Mouse (Mus musculus): ENCODE results near the gene Luzp2. TPM values are rescaled to one million over a fixed set of nuclear protein-coding genes. Genes with fewer than 3 reads are reported as not detected.

Luzp2 gene
- polyA plus RNA-seq, 1 experiment = 0.30 TPM

DNA sequence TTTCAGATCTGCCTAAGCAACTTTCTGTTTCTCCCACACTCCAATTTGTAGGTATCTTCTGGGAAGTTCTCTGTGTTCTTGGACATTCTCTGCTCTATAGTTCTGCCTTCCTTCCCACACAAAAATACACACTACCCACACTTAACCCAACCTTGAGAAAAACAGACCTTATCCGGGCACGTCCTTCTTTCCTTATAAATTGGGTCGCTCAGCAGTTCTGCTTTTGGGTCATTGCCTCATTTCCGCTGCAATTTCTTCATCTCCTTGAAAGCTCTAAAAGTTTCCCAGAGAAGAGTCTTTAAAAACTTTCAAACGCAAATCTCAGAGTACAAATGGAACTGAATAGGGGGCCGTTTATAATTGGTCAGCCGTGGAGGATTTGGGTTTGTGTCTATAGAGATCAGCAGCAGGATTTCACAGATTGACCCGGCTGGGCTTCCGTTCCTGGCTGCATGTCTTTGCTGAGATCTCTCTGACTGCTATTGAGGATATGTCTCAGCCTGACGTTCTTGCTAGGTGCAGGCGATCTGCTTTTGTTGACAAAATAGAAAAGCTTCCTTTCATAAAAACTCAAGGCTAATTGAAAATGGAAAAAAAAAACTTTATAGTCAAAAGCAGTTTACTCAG is 26.0 kb downstream of the Luzp2 start:
- Histone ChIP-seq H3K4me1 (ENCODE audit: control insufficient read depth, insufficient read depth, low read length) (no peaks in the 10 kb centered on the region), H3K27ac (ENCODE audit: insufficient read depth, low read length) (no peak overlapping the region), H3K4me3 (ENCODE audit: insufficient read depth, low read length) (no peak overlapping the region)
- TF ChIP-seq POLR2A (IDR thresholded peaks at IDR 0.05; ENCODE audit: low read depth, low read length) (no peak), CTCF (IDR thresholded peaks at IDR 0.05; ENCODE audit: borderline replicate concordance, insufficient read depth, low read length) (no peak)

DNA sequence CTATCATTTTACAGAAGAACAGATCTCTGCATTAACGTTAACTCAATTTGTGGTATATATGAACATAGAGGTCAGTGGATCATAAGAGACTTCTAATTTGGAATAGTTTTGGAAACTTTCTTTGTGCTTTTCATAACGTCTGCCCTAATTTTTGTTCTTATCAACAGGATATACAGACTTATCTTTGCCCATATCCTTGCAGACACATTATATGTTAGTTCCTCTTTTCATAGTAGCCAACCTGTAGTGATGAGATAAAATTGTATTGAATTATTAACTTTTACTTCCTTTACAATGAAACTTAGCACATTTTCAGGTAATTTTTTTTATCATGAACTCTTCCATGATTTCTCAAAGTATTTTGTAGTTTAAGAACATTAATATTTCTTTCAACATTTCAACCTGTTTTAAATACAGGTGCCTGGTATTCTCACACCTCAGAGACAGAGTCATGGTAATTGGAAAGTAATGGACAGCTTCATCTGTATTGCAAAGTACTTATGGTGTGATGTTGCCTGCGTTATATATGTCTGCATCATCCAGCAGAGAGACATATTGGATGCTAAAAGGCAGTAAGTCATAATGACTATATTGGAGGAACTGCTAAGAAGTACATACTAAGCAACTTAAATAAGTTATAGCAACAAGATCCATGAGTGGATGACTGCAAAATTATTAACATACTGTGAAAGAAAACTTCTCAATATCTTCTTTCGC is 43.8 kb downstream of the Luzp2 start:
- Histone ChIP-seq H3K4me1 (ENCODE audit: control insufficient read depth, insufficient read depth, low read length) (no peaks in the 10 kb centered on the region), H3K27ac (ENCODE audit: insufficient read depth, low read length) (no peak overlapping the region), H3K4me3 (ENCODE audit: insufficient read depth, low read length) (no peak overlapping the region)
- TF ChIP-seq POLR2A (IDR thresholded peaks at IDR 0.05; ENCODE audit: low read depth, low read length) = no peak
- TF ChIP-seq CTCF (IDR thresholded peaks at IDR 0.05; ENCODE audit: borderline replicate concordance, insufficient read depth, low read length) = no peak

DNA sequence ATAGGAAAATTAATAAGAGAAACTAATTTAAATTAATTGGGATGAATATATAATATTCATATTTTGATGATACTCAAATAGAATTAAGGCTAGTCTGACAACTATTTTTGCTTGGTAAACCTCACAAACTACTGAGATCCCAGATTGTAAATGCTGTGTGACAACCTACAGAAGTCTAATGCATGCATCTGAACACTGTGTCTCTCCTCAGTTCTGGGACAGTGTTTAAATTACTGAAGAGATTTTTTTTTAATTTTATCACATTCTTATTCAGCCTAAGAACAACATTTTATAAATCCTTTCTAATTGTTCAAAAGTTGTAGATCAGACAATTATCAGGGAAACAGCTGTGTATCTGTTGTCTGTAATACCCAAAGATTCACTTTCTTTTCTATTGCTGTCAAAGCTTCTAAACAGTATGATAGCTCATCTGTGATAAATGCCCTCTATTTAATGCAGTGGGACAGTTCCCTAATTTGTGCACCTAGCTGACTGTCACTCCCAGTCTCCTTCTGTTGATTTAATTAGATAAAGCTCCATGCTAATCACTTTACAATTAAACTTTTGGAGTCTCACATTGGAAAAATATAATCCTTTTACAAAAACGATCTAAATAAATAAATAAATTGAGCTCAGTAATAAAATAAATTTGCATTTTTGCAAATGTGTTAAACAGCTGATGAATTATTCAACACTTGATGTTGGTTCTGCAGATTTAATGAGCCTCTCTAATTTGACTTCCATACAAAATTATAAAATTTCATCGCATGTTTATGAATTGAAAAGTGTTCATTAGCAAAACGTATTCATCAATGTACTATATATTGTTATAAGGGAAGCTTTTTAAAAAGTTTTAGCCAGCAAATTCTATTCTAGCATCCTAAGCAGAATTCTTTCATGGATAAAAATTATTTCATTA is 58.7 kb downstream of the Luzp2 start:
- H3K4me3 ChIP-seq (ENCODE audit: insufficient read depth, low read length) = no peak overlapping the region
- H3K4me1 ChIP-seq (ENCODE audit: control insufficient read depth, insufficient read depth, low read length) = no peaks in the 10 kb centered on the region
- H3K27ac ChIP-seq (ENCODE audit: insufficient read depth, low read length) = no peak overlapping the region
- TF ChIP-seq CTCF (IDR thresholded peaks at IDR 0.05; ENCODE audit: borderline replicate concordance, insufficient read depth, low read length) (no peak), POLR2A (IDR thresholded peaks at IDR 0.05; ENCODE audit: low read depth, low read length) (no peak)

DNA sequence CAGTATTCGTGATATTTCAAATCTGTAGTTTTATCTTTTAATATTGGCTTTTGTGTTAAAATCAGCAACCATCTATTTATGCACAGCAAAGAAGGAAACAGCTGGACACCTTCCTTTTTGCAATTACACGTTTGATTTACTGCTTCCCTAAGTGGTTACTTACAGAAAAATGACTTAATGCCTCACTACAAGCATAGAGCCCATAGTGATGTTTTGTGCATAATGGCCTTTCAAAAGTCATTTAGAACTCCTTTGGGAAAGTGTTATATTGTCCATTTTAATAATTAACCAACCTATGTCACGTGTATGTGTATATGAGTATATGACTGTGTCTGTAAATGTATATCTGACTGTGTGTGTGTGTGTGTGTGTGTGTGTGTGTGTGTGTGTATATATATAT is 63.3 kb downstream of the Luzp2 start:
- no peak overlapping the region for H3K27ac ChIP-seq (ENCODE audit: insufficient read depth, low read length)
- H3K4me3 ChIP-seq (ENCODE audit: insufficient read depth, low read length) = no peak overlapping the region
- no peaks in the 10 kb centered on the region for H3K4me1 ChIP-seq (ENCODE audit: control insufficient read depth, insufficient read depth, low read length)
- TF ChIP-seq CTCF (IDR thresholded peaks at IDR 0.05; ENCODE audit: borderline replicate concordance, insufficient read depth, low read length) (no peak), POLR2A (IDR thresholded peaks at IDR 0.05; ENCODE audit: low read depth, low read length) (no peak)

DNA sequence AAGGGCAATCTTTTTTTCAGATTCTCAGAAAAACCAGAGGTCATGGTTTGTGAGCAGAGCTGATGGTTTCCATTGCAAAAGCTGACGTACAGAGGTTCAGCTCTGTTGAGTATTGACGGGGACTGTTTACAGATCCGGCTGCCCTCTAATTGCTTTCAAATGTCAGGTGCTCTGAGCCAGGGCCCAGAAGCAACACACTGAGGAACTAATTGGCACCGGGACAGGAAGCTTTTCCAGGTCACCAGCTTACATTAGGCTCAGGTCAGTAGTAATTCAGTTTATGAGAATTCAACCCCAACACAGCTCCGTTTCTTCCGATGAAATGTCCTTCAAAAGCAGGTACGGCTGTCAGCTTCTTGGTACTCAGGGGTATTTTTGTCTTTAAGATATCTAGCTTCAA is 74.7 kb downstream of the Luzp2 start:
- TF ChIP-seq CTCF (IDR thresholded peaks at IDR 0.05; ENCODE audit: borderline replicate concordance, insufficient read depth, low read length) = no peak
- Histone ChIP-seq H3K4me1 (ENCODE audit: control insufficient read depth, insufficient read depth, low read length) (no peaks in the 10 kb centered on the region), H3K27ac (ENCODE audit: insufficient read depth, low read length) (no peak overlapping the region), H3K4me3 (ENCODE audit: insufficient read depth, low read length) (no peak overlapping the region)

DNA sequence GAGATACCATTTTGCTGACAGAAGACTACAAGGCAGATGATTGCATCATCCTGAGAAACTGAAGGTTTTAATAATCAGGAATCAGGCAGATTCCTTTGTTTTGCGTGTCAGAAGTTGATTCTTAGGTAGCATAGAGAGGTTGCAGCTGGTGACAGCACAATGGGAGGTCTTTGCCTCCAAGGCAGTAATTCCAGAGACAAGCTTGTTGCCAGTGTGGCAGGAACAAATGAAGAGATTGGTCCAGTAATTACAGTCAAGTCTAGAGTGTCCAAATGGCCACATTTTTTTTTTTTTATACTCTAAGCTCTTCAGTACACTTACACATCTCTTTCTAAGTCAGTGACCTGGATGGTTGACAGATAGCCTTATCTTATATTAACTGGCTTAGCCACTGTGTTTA is 78.7 kb downstream of the Luzp2 start:
- TF ChIP-seq POLR2A (IDR thresholded peaks at IDR 0.05; ENCODE audit: low read depth, low read length) = no peak
- no peak for TF ChIP-seq CTCF (IDR thresholded peaks at IDR 0.05; ENCODE audit: borderline replicate concordance, insufficient read depth, low read length)
- Histone ChIP-seq H3K4me1 (ENCODE audit: control insufficient read depth, insufficient read depth, low read length) (no peaks in the 10 kb centered on the region), H3K4me3 (ENCODE audit: insufficient read depth, low read length) (no peak overlapping the region), H3K27ac (ENCODE audit: insufficient read depth, low read length) (no peak overlapping the region)

DNA sequence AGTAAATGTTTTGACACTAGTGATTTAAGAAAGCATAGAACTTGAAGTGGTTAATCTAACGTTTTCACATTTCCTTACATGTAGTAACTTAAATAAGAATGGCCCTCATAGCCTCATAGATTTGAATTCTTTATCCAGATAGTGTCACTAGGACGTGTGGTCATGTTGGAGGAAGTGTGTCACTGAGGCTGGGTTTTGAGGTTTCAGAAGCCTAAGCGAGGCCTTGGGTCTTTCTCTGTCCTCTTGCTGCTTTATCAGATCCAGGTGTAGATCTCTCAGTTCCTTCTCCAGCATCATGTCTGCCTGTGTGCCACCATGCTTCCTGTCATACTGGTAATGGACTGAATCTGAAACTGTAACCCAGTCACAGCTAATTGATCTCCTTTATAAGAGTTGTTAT is 86.7 kb downstream of the Luzp2 start:
- no peak overlapping the region for H3K27ac ChIP-seq (ENCODE audit: insufficient read depth, low read length)
- no peak for TF ChIP-seq CTCF (IDR thresholded peaks at IDR 0.05; ENCODE audit: borderline replicate concordance, insufficient read depth, low read length)
- no peak for TF ChIP-seq POLR2A (IDR thresholded peaks at IDR 0.05; ENCODE audit: low read depth, low read length)
- no peaks in the 10 kb centered on the region for H3K4me1 ChIP-seq (ENCODE audit: control insufficient read depth, insufficient read depth, low read length)
- H3K4me3 ChIP-seq (ENCODE audit: insufficient read depth, low read length) = no peak overlapping the region

DNA sequence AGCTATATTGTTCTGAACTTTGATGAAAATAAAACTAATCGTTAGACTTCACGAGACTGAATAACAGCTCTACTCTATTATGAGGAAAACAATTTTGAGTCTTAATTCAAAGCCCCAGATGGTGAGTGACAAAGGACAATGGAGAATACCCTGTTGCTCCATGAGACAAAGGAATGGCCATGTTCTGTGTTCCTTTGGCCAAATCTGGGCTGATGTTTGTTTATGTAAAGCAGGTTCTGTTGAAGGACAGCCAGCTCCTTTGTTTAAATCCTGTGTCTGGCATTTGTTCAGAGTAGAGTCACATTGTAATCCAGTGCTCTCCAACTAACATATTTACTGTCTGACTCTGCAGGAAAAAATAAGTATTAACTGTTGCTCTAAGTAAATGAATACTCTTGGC is 121.5 kb downstream of the Luzp2 start:
- Histone ChIP-seq H3K4me3 (ENCODE audit: insufficient read depth, low read length) (no peak overlapping the region), H3K4me1 (ENCODE audit: control insufficient read depth, insufficient read depth, low read length) (no peaks in the 10 kb centered on the region), H3K27ac (ENCODE audit: insufficient read depth, low read length) (no peak overlapping the region)
- TF ChIP-seq POLR2A (IDR thresholded peaks at IDR 0.05; ENCODE audit: low read depth, low read length) (no peak), CTCF (IDR thresholded peaks at IDR 0.05; ENCODE audit: borderline replicate concordance, insufficient read depth, low read length) (no peak)

DNA sequence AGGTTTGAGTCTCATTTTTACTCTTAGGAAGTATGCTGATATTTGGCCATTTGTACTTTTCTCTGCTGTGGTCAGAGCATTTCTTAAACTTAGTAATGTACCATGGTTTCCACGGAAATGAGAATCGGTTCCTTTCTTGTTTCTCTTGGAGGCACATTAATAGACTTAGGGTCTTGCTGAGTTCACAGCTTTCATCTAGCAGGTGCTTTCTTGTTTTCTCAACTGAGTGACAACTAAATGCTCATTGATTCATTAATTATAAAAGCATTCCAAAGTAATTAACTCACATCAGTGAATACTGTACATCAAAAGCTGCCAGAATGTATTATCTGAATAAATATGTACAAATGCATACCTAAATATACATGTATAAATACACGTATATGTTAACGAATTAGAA is 127.4 kb downstream of the Luzp2 start:
- Histone ChIP-seq H3K4me3 (ENCODE audit: insufficient read depth, low read length) (no peak overlapping the region), H3K4me1 (ENCODE audit: control insufficient read depth, insufficient read depth, low read length) (no peaks in the 10 kb centered on the region), H3K27ac (ENCODE audit: insufficient read depth, low read length) (no peak overlapping the region)
- no peak for TF ChIP-seq CTCF (IDR thresholded peaks at IDR 0.05; ENCODE audit: borderline replicate concordance, insufficient read depth, low read length)
- TF ChIP-seq POLR2A (IDR thresholded peaks at IDR 0.05; ENCODE audit: low read depth, low read length) = no peak

DNA sequence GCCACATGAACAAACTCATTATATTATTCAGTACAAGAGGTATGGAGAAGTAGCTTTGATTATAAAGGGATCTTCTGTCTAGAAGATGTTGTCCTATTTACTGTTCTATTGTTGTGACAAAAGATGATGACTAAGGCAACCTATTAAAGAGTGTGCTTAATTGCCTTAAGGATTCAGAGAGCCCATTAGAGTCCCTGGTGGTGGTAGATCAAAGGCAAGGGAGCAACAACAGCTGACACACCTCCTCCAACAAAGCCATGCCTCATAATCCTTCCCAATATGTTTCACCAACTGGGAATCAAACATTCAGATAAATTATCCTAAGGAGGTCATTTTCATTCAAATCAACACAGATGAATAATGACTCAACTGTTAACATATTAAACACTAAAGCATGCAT is 142.1 kb downstream of the Luzp2 start:
- H3K4me3 ChIP-seq (ENCODE audit: insufficient read depth, low read length) = no peak overlapping the region
- no peaks in the 10 kb centered on the region; the same call in 1 of the 2 replicates for H3K4me1 ChIP-seq (ENCODE audit: control insufficient read depth, insufficient read depth, low read length)
- no peak overlapping the region for H3K27ac ChIP-seq (ENCODE audit: insufficient read depth, low read length)
- TF ChIP-seq POLR2A (IDR thresholded peaks at IDR 0.05; ENCODE audit: low read depth, low read length) (no peak), CTCF (IDR thresholded peaks at IDR 0.05; ENCODE audit: borderline replicate concordance, insufficient read depth, low read length) (no peak)
